Mouse (Mus musculus) forebrain, embryonic 14.5 days (tissue): ENCODE results near the gene B4galt1. TPM values are rescaled to one million over a fixed set of nuclear protein-coding genes. Genes with fewer than 3 reads are reported as not detected.

ENCODE experiments used
- ATAC-seq: fragments of 200-750 bp; cut with Nextera tagmentation; 2 replicates; pipeline ENCODE4 v1.8.0; 2017; ENCODE audit warnings: mild to moderate bottlenecking, moderate library complexity
- DNase-seq: peaks from one replicate; pipeline ENCODE4 v3.0.0-alpha.2; 2015; ENCODE audit warnings: low spot score
- H3K27ac ChIP-seq: fragments of 300-500 bp; sonication (generic); 2 replicates; pipeline ENCODE4 v1.5.1; 2014; ENCODE audit warnings: low read depth, mild to moderate bottlenecking, control low read depth, low read length, moderate library complexity
- H3K27me3 ChIP-seq: fragments of 300-500 bp; sonication (generic); replicated peaks from 2 replicates; pipeline ENCODE4 v1.6.1; 2014; ENCODE audit warnings: low read length, control low read depth, mixed read lengths; ENCODE audit not compliant: control insufficient read depth, insufficient read depth
- H3K36me3 ChIP-seq: fragments of 300-500 bp; sonication (generic); 2 replicates; pipeline ENCODE4 v1.6.1; 2014; ENCODE audit warnings: low read length, control low read depth; ENCODE audit not compliant: control insufficient read depth, insufficient read depth
- H3K4me1 ChIP-seq: fragments of 300-500 bp; sonication (generic); 2 replicates; pipeline ENCODE4 v1.6.1; 2014; ENCODE audit warnings: antibody characterized with exemption, low read length, control low read depth; ENCODE audit not compliant: control insufficient read depth, insufficient read depth
- H3K4me2 ChIP-seq: fragments of 300-500 bp; sonication (generic); 2 replicates; pipeline ENCODE4 v1.6.1; 2014; ENCODE audit warnings: mild to moderate bottlenecking, control low read depth, low read length
- H3K4me3 ChIP-seq: fragments of 300-500 bp; sonication (generic); 2 replicates; pipeline ENCODE4 v1.5.1; 2014; ENCODE audit warnings: low read depth, low read length, control low read depth
- H3K9ac ChIP-seq: fragments of 300-500 bp; sonication (generic); 2 replicates; pipeline ENCODE4 v1.6.1; 2014; ENCODE audit warnings: mild to moderate bottlenecking, low read length, control low read depth, moderate library complexity
- H3K9me3 ChIP-seq: fragments of 300-500 bp; sonication (generic); replicated peaks from 2 replicates; pipeline ENCODE4 v1.6.1; 2016; ENCODE audit warnings: low read length, control low read depth, mixed read lengths; ENCODE audit not compliant: control insufficient read depth
- WGBS: fragments of 180-500 bp; shearing (Covaris S2); extraction: QIAGEN DNeasy Blood & Tissue Kit; methylation state at CpG from one replicate; pipeline ENCODE4 v1.1.7; 2014; 5-methylcytosine and 5-hydroxymethylcytosine counted together
- polyA plus RNA-seq: library from polyadenylated mRNA; unstranded; fragments of >200 nt; fragmentation: Nextera tagmentation; extraction: Ambion mirVana; gene quantifications from 2 replicates; pipeline ENCODE4 v1.2.1, GENCODE M21; 2014

B4galt1 gene
- polyA plus RNA-seq, 1 experiment from 2014 or later, result 6.8 TPM

DNA sequence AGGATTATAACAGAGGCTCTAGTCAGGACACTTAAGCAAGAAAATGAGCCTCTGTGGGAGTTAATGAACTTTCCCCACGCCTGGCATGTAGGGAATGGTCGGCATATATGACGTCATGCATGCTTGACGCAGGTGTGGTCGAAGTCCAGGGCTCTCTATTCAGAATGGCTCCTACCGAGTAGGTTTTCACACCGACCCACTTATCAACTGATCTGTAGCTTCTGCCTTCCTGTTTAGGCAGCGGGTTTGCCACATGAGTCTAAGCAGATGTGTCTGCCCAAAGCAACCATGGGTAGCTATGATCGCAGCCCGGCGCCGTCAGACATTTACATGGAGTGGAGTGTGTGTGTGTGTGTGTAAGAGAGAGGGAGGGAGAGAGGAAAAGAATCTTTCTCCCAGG is 14.6 kb downstream of the B4galt1 start:
- WGBS, result 91% methylated on average over 12 of the region's 12 CpGs

DNA sequence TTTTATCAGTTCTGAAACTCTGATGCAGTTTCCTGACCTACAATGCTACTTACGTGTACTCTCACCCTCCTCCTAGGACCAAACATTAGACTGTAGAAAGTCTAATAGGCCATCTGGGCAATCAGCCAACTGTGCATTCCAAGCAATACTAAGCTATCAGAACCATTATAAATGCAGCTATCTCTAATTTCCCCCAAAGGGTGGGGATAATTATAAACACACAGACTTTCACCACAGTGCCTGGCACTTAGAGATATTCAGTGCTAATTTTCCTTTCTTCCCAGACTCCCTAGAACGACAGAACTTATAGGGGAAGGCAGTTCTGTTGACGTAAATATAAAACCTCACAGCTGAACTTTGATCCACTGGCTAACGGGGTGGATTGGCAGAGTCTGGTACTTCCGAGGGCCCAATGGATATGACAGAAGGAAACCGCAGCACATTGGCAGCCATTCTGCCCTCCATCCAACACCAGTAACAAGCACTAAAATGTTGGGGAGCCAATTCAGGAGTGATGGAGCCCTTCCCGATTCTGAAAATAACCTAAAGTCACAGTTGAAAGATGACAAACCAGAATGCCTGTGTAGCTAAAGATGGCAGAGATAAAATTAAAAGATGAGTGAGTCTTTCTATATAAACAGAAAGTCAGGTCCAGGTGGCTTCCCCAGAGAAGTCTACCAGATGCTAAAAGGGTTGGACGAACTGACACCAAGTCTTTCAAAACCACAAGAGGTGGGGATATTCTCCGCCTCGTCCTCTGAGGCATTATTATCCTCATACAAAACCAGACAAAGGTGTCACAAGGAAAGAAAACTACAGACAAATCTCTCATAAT is 16.1 kb downstream of the B4galt1 start:
- peak; percentile 54; the same call in 1 of the 2 replicates for ATAC-seq
- no peak overlapping the region for H3K4me2 ChIP-seq
- 36% methylated on average over 10 of the region's 10 CpGs for WGBS
- H3K9ac ChIP-seq, result no peak overlapping the region
- no peaks in the 10 kb centered on the region for H3K9me3 ChIP-seq
- 0 out of 2 replicates have a peak, but pooled peaks cover 4% of the 10 kb centered on the region for H3K4me1 ChIP-seq
- H3K27me3 ChIP-seq, result no peaks in the 10 kb centered on the region; the same call in 1 of the 2 replicates
- DNase-seq, result peak; percentile 64
- H3K4me3 ChIP-seq, result no peak overlapping the region
- H3K27ac ChIP-seq, result no peak overlapping the region
- H3K36me3 ChIP-seq, result no peaks in the 10 kb centered on the region

More for the DNA sequence above, 14.6 kb downstream of the B4galt1 start:
- Histone ChIP-seq H3K4me1 (peaks cover 8% of the 10 kb centered on the region), H3K4me3 (no peak overlapping the region), H3K9me3 (no peaks in the 10 kb centered on the region), H3K4me2 (no peak overlapping the region), H3K27me3 (no peaks in the 10 kb centered on the region; the same call in 1 of the 2 replicates), H3K27ac (no peak overlapping the region), H3K9ac (no peak overlapping the region), H3K36me3 (no peaks in the 10 kb centered on the region)
- ATAC-seq, result no peak
- no peak for DNase-seq

DNA sequence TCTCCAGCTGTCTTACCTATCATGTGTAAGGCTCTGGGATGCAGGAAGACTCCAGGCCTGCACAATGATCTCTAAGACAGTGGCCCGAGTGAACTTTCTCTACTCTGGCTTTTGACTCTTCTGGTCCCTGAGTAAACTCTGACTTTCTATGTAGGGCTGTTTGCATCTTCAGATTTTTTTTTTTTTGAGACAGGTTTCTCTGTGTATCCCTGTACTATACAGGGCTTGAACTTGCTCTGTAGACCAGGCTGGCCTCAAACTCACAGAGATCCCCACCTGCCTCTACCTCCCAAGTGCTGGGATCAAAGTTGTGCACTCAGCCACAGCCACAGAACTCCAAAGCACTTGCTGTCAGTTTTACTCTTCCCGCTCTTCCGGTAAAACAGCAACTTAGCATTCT is 16.8 kb downstream of the B4galt1 start:
- H3K4me2 ChIP-seq, result no peak overlapping the region
- 70% methylated on average over 3 of the region's 3 CpGs for WGBS
- no peak overlapping the region for H3K27ac ChIP-seq
- no peak for DNase-seq
- no peaks in the 10 kb centered on the region for H3K9me3 ChIP-seq
- no peak overlapping the region for H3K9ac ChIP-seq
- no peaks in the 10 kb centered on the region; the same call in 1 of the 2 replicates for H3K27me3 ChIP-seq
- no peak overlapping the region for H3K4me3 ChIP-seq
- H3K4me1 ChIP-seq, result 0 out of 2 replicates have a peak, but pooled peaks cover 4% of the 10 kb centered on the region
- H3K36me3 ChIP-seq, result no peaks in the 10 kb centered on the region
- no peak for ATAC-seq

DNA sequence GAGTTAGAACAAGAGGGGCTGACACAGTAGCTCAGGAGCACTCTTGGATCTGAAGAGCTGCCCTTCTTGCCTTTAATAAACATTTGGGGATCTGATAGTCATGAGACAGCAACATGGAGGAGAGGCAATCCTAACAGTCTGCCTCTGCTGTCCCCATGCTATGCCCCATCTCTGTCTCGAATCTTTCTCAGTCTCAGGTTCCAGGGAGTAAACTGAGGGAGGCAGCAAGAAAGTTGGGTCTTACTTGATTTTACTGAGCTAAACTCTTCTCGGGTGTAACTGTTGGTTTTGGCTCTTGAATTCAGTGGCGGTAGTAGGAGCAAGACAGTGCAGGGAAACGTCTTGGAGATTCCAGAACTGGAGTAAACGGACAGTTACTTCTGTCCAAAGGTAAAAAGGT is 18.9 kb downstream of the B4galt1 start:
- Histone ChIP-seq H3K27me3 (no peaks in the 10 kb centered on the region; the same call in 1 of the 2 replicates), H3K27ac (no peak overlapping the region), H3K9me3 (no peaks in the 10 kb centered on the region), H3K4me3 (no peak overlapping the region), H3K4me1 (0 out of 2 replicates have a peak, but pooled peaks cover 4% of the 10 kb centered on the region), H3K36me3 (no peaks in the 10 kb centered on the region), H3K4me2 (no peak overlapping the region), H3K9ac (no peak overlapping the region)
- DNase-seq, result no peak
- no peak for ATAC-seq
- 92% methylated on average over 5 of the region's 5 CpGs for WGBS

DNA sequence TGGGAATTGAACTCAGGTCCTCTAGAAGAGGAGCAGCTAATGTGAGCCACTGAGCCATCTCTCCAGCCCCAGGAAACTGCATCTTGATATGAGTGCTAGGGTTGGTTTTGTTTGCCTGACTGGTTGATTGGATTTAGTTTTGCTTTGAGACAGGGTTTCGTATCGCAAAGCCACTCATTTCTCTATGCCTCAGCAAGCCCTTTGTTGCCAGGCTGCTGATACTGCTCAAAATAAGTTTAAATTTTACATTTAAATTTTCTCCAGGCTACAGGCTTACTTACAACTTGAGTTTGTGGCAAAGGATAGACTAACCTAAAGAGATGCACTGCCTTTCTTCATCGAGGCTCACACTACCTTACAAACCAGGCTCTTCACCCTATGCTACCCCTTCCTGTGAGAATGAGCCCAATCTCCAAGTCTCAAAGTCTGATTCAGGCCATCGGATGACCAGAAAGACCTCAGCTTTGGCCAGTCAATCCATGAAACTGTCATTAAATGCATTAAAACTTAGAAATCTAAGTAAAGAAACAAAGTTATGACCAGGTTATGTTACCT is 19.5 kb downstream of the B4galt1 start:
- Histone ChIP-seq H3K4me1 (0 out of 2 replicates have a peak, but pooled peaks cover 4% of the 10 kb centered on the region), H3K27me3 (no peaks in the 10 kb centered on the region), H3K4me3 (no peak overlapping the region), H3K9ac (no peak overlapping the region), H3K27ac (no peak overlapping the region), H3K4me2 (no peak overlapping the region), H3K36me3 (no peaks in the 10 kb centered on the region), H3K9me3 (no peaks in the 10 kb centered on the region)
- no peak for ATAC-seq
- 79% methylated on average over 4 of the region's 4 CpGs for WGBS
- no peak for DNase-seq

DNA sequence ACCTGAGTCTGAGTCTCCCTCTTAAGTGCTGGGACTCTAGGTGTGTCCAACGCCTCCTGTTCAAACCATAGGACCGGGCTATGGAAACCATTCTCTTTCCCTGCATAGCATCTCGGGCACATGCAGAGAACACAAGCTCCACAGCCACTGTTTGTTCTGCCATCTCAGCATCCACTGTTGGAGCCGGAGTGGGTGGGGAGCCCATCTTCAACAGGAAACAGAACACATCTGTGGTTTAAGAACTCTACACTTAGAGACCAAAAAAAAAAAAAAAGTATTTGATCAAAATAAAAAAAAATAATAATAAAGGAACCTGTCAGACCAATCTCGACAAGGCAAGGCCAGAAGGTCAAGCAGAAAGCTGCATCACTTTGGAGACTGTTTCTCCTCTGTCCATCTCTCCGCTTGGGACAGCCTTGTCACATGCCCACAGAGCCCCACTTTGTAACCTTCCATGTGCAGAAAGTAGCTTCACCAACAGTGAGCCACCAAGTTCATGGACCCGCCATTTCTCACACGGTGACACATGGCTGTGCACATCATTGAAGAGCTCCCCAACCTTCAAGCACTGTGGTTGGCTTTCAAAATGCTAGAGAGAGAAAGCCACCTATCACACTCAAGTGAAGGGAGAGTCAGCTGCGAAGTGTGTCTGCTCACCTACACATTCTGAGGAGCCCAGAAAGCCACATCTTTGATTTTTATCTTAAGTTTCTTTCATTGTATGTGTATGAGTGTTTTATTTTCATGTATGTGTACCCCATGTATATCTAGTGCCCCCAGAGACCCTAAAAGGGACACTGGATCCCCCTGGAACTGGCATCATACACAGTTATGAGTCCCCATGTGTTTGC is 20.2 kb downstream of the B4galt1 start:
- WGBS, result 94% methylated on average over 9 of the region's 9 CpGs

DNA sequence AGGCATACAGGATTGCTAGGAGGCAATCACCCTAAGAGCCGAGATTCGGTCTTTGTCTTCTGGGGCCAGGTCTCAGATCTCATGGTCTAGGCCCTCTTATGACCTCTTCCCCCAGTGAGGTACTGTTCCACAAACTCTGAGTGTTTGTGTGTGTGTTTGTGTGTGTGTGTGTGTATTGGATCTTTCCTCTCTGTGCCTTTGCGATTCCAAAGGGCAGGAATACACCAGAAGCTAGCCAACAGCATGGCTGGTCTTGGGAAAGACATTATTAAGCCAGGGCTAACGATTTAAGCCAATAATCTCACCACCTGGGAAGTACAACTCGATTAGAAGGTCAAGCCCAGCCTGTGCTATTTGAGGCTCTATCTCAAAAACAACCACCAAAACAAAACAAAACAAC is 23.3 kb downstream of the B4galt1 start:
- H3K27ac ChIP-seq, result no peak overlapping the region
- no peaks in the 10 kb centered on the region for H3K9me3 ChIP-seq
- H3K9ac ChIP-seq, result no peak overlapping the region
- no peaks in the 10 kb centered on the region for H3K27me3 ChIP-seq
- 77% methylated on average over 5 of the region's 5 CpGs for WGBS
- no peak overlapping the region for H3K4me2 ChIP-seq
- DNase-seq (no peak), ATAC-seq (no peak)
- no peak overlapping the region for H3K4me3 ChIP-seq
- no peaks in the 10 kb centered on the region for H3K36me3 ChIP-seq
- no peaks in the 10 kb centered on the region for H3K4me1 ChIP-seq

More for the DNA sequence above, 20.2 kb downstream of the B4galt1 start:
- no peak overlapping the region for H3K4me3 ChIP-seq
- no peaks in the 10 kb centered on the region for H3K27me3 ChIP-seq
- no peak overlapping the region for H3K9ac ChIP-seq
- ATAC-seq (no peak), DNase-seq (no peak)
- no peaks in the 10 kb centered on the region for H3K9me3 ChIP-seq
- H3K4me2 ChIP-seq, result no peak overlapping the region
- 0 out of 2 replicates have a peak, but pooled peaks cover 4% of the 10 kb centered on the region for H3K4me1 ChIP-seq
- H3K36me3 ChIP-seq, result no peaks in the 10 kb centered on the region
- no peak overlapping the region for H3K27ac ChIP-seq

DNA sequence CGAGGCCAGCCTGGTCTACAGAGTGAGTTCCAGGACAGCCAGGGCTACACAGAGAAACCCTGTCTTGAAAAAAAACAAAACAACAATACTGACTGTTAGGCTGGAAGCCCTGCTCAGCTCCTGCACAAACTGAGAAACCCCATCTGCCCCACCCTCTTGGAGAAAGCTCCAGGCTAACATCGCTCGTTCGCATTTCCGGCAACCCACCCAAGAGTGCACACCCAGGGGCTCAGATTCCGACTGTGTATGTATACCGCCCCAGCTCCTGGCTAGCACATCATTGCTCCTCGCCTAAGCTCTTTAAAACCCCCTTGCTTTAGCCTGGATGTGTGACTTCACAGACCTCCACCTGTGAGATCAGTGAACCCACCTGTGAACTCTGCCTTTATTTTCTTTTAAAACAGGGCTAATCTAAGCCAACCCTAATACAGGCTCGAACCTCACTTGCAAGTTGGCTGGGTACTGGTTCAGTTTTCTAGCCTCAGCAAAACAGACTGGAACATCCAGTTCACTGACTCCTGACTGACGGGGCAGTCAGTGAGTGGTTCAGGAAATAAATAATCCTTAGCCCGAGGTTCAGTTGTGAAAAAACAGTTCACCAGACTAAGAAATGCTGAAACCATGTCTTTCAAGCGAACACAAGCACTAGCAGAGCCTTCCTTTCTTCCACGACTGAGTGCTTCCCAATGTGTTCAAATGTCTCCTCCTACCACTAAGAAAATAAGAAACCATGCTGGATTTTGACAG is 24.0 kb downstream of the B4galt1 start:
- Histone ChIP-seq H3K36me3 (no peaks in the 10 kb centered on the region), H3K27ac (no peak overlapping the region), H3K27me3 (no peaks in the 10 kb centered on the region), H3K4me1 (no peaks in the 10 kb centered on the region), H3K9ac (no peak overlapping the region), H3K9me3 (no peaks in the 10 kb centered on the region), H3K4me2 (no peak overlapping the region), H3K4me3 (no peak overlapping the region)
- DNase-seq (no peak), ATAC-seq (no peak)
- WGBS, result 90% methylated on average over 13 of the region's 13 CpGs
